ENCODE assay signal across 23 mouse cellular contexts in the genomic region with DNA sequence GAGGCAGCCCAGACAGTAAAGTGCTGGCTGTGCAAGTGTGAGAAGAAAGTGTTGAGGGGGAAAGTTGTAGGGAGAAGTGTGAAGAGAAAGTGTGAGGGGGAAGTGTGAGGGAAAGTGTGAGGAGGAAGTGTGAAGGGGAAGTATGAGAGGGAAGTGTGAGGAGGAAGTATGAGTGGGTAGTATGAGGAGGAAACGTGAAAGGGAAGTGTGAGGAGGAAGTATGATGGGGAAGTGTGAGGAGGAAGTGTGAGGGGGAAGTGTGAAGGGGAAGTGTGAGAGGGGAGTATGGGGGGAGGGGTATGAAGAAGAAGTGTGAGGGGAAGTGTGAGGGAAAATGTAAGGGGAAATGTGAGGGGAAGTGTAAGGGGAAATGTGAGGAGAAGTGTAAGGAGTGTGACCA. TPM values are rescaled to one million over a fixed set of nuclear protein-coding genes. Genes with fewer than 3 reads are reported as not detected.
DNase-seq lines count a peak whose midpoint lies in the region; ATAC-seq and TF ChIP-seq lines count a peak whose summit lies in the region.
"Had no signal": no experiment of that assay in that cellular context is flagged by ENCODE, and none has a peak within 500 bp of the region (broad histone marks: within the 10 kb centered on the region; RNA-seq: fewer than 3 reads in every experiment).

No protein-coding gene starts in this region.

- no peak for TF ChIP-seq CTCF in spleen, adult 2 months (IDR thresholded peaks at IDR 0.05; ENCODE audit: extremely low read depth, insufficient read depth, insufficient read length, insufficient replicate concordance)

- H3K4me1 ChIP-seq in spleen, adult 2 months (ENCODE audit: control insufficient read depth, insufficient read depth, insufficient read length) = no peaks in the 10 kb centered on the region
- H3K4me1 ChIP-seq in heart, embryonic 10.5 days = no peaks in the 10 kb centered on the region
- H3K4me1 ChIP-seq in heart, embryonic 12.5 days (replicated peaks) = no peaks in the 10 kb centered on the region
- H3K4me1 ChIP-seq: embryonic facial prominence, embryonic 12.5 days; forebrain, embryonic 13.5 days had no signal

- no peak overlapping the region for H3K4me2 ChIP-seq in heart, embryonic 12.5 days
- H3K4me2 ChIP-seq: embryonic facial prominence, embryonic 12.5 days; forebrain, embryonic 13.5 days; hindbrain, embryonic 12.5 days had no signal

- peak overlapping the region; percentile 40 for H3K27ac ChIP-seq in spleen, adult 2 months (ENCODE audit: insufficient read depth, low read length)
- H3K27ac ChIP-seq in macrophage = 0 out of 2 replicates have a peak overlapping the region, but pooled peaks have one; percentile 17
- no peak overlapping the region for H3K27ac ChIP-seq in heart, embryonic 10.5 days
- no peak overlapping the region for H3K27ac ChIP-seq in heart, embryonic 12.5 days (ENCODE audit: poor library complexity, severe bottlenecking)
- H3K27ac ChIP-seq: embryonic facial prominence, embryonic 12.5 days; forebrain, embryonic 13.5 days; hindbrain, embryonic 12.5 days had no signal

- H3K9ac ChIP-seq in heart, embryonic 12.5 days = no peak overlapping the region
- H3K9ac ChIP-seq: embryonic facial prominence, embryonic 12.5 days; forebrain, embryonic 13.5 days; forebrain, postnatal 0 days; hindbrain, embryonic 12.5 days had no signal

- no peaks in the 10 kb centered on the region for H3K36me3 ChIP-seq in spleen, adult 2 months (ENCODE audit: control insufficient read depth, insufficient read depth, low read length)
- H3K36me3 ChIP-seq in macrophage (ENCODE audit: inconsistent target) = no peaks in the 10 kb centered on the region
- H3K36me3 ChIP-seq in heart, embryonic 10.5 days = no peaks in the 10 kb centered on the region
- no peaks in the 10 kb centered on the region for H3K36me3 ChIP-seq in heart, embryonic 12.5 days
- H3K36me3 ChIP-seq: embryonic facial prominence, embryonic 12.5 days; hindbrain, embryonic 12.5 days had no signal

- no peaks in the 10 kb centered on the region for H3K27me3 ChIP-seq in spleen, adult 2 months (ENCODE audit: control insufficient read depth, insufficient read depth, low read length)
- H3K27me3 ChIP-seq in heart, embryonic 10.5 days (ENCODE audit: insufficient read depth, poor library complexity, severe bottlenecking) = peaks cover 31% of the 10 kb centered on the region
- peaks cover 23% of the 10 kb centered on the region for H3K27me3 ChIP-seq in heart, embryonic 12.5 days (replicated peaks)
- H3K27me3 ChIP-seq: CH12.LX; forebrain, embryonic 13.5 days; hindbrain, embryonic 12.5 days had no signal

- 5% methylated on average over 1 of the region's 1 CpGs for WGBS in spleen, adult 2 months
- 0% methylated on average over 1 of the region's 1 CpGs for WGBS in macrophage (ENCODE audit: missing documents)
- WGBS in heart, embryonic 10.5 days = 32% methylated on average over 1 of the region's 1 CpGs
- WGBS in heart, embryonic 12.5 days = 27% methylated on average over 1 of the region's 1 CpGs

- TF ChIP-seq POLR2A in spleen, adult 2 months (IDR thresholded peaks at IDR 0.05; ENCODE audit: low read depth, low read length) = no peak

- H3K9me3 ChIP-seq in heart, embryonic 10.5 days = no peaks in the 10 kb centered on the region
- H3K9me3 ChIP-seq in heart, embryonic 12.5 days (replicated peaks) = no peaks in the 10 kb centered on the region
- H3K9me3 ChIP-seq: embryonic facial prominence, embryonic 12.5 days; forebrain, embryonic 13.5 days; hindbrain, embryonic 12.5 days had no signal

- no peaks in the 10 kb centered on the region for H3K79me2 ChIP-seq in macrophage (ENCODE audit: inconsistent target)

- H3K4me3 ChIP-seq in spleen, adult 2 months (ENCODE audit: extremely low read depth, insufficient read depth, insufficient read length) = no peak overlapping the region
- H3K4me3 ChIP-seq in macrophage (ENCODE audit: inconsistent target) = no peak overlapping the region
- H3K4me3 ChIP-seq in heart, embryonic 10.5 days = no peak overlapping the region
- no peak overlapping the region for H3K4me3 ChIP-seq in heart, embryonic 12.5 days
- H3K4me3 ChIP-seq: embryonic facial prominence, embryonic 12.5 days; forebrain, embryonic 13.5 days; hindbrain, embryonic 12.5 days had no signal

- peak; percentile 88 for ATAC-seq in neutrophil, adult 5-6 weeks (ENCODE audit: extremely low read depth, insufficient number of reproducible peaks, low FRiP score, poor library complexity, severe bottlenecking)
- ATAC-seq in heart, embryonic 12.5 days (ENCODE audit: insufficient number of reproducible peaks, low FRiP score) = no peak
- ATAC-seq: activated CD4-positive, CD25-positive, alpha-beta regulatory T cell, adult 4 months; forebrain, embryonic 13.5 days; forebrain, postnatal 0 days; hindbrain, embryonic 16.5 days; Patski had no signal

- no peak for DNase-seq in spleen, adult 2 months (ENCODE audit: low read depth in 1 of 2, low spot score in 2 of 2)
- DNase-seq in spleen, postnatal 4 days (ENCODE audit: low spot score in 2 of 2) = no peak
- DNase-seq in heart, embryonic 10.5 days (ENCODE audit: low spot score) = no peak
- no peak for DNase-seq in left cerebral cortex, adult 18-20 months (ENCODE audit: low spot score in 2 of 2)
- DNase-seq: adrenal gland, postnatal 14 days; forebrain, postnatal 0 days; gastrocnemius, postnatal 14 days; heart, postnatal 10 days; heart, postnatal 4 days had no signal

RNA-seq across cellular contexts. Expression of a gene that starts 13.8 kb away (rescaled TPM):
- polyA plus RNA-seq in spleen, adult 2 months (2012; rRNA removed) = not detected in 2 replicates
- not detected for total RNA-seq in macrophage (2018; cell fraction: chromatin; rRNA removed)
- under 1 TPM in 1 of 26 experiments, not detected in 25; 0.17 TPM for total RNA-seq in macrophage (2018; cell fraction: cytosol; rRNA removed)
- total RNA-seq in macrophage (2018; cell fraction: nucleus; rRNA removed) = not detected
- not detected in 3 replicates for polyA plus RNA-seq in macrophage (2018)
- total RNA-seq in neutrophil, adult 5-6 weeks (2017) = not detected in 2 replicates
- 0.44 TPM in 1 of 2 replicates, not detected in the other for polyA plus RNA-seq in heart, embryonic 10.5 days (2016; fragmentation: Nextera tagmentation; extraction: Ambion mirVana)
- polyA plus RNA-seq in heart, embryonic 12.5 days (2016; fragmentation: Nextera tagmentation; extraction: Ambion mirVana) = 0.10 and 0.12 TPM in 2 replicates
- under 1 TPM in 1 of 2 experiments, not detected in 1; 0.19 TPM for total RNA-seq in left cerebral cortex, adult 18-20 months (2021)
- total RNA-seq: adrenal gland, adult 18-20 months; gastrocnemius, adult 18-20 months; heart, adult 8-10 months; heart, postnatal 10 days; heart, postnatal 4 days had no signal
- polyA plus RNA-seq: activated CD4-positive, CD25-positive, alpha-beta regulatory T cell, adult 4 months; heart, embryonic 14.5 days; Patski had no signal

RNA-seq across cellular contexts. Expression of a gene that starts 57.5 kb away (rescaled TPM):
- polyA plus RNA-seq in spleen, adult 2 months (2012; rRNA removed) = 33.3 and 44.0 TPM in 2 replicates
- 100 to 1,000 TPM in 16 of 26 experiments, 10 to 100 TPM in 10; 55.2 to 227 (median 118) TPM for total RNA-seq in macrophage (2018; cell fraction: chromatin; rRNA removed)
- 10 to 100 TPM; 18.3 to 30.2 (median 24.2) TPM for total RNA-seq in macrophage (2018; cell fraction: cytosol; rRNA removed)
- total RNA-seq in macrophage (2018; cell fraction: nucleus; rRNA removed) = 100 to 1,000 TPM in 5 of 26 experiments, 10 to 100 TPM in 21; 34.9 to 145 (median 75.3) TPM
- polyA plus RNA-seq in macrophage (2018) = 11.7 to 19.9 TPM (median 16.5 TPM) in 3 replicates
- 81.0 and 98.2 TPM in 2 replicates for total RNA-seq in neutrophil, adult 5-6 weeks (2017)
- 9.6 and 9.9 TPM in 2 replicates for polyA plus RNA-seq in heart, embryonic 10.5 days (2016; fragmentation: Nextera tagmentation; extraction: Ambion mirVana)
- polyA plus RNA-seq in heart, embryonic 12.5 days (2016; fragmentation: Nextera tagmentation; extraction: Ambion mirVana) = 14.2 and 16.8 TPM in 2 replicates
- 10 to 100 TPM; 67.0 TPM for total RNA-seq in left cerebral cortex, adult 18-20 months (2021)

Comparison
In these comparisons a context has a peak if more than half of its experiments do, and no peak if none do; other contexts are left out.
1. H3K27ac ChIP-seq: peak in spleen, adult 2 months (single experiment) and macrophage (single experiment); none in heart, embryonic 10.5 days (single experiment) and heart, embryonic 12.5 days (single experiment).